Mouse (Mus musculus) spleen, postnatal 14 days (tissue): ENCODE results near the gene Paxip1.

ENCODE experiments used
- DNase-seq, 2 experiments: peaks; one replicate each; pipeline ENCODE4 v3.0.0; 2021 to 2022; ENCODE audit warnings: low spot score in 2 of 2

The Paxip1 gene

GRCm38 (mm10) chr5:27730666-27731065 is 60.8 kb downstream of the Paxip1 start:
- DNase-seq: no peak

GRCm38 (mm10) chr5:27724460-27724859 is 67.0 kb downstream of the Paxip1 start:
- no peak for DNase-seq

GRCm38 (mm10) chr5:27719311-27719710 is 72.2 kb downstream of the Paxip1 start:
- DNase-seq: no peak

- no peak for DNase-seq
Observed at GRCm38 (mm10) chr5:27717301-27717700, 74.2 kb downstream of the Paxip1 start.

DNA sequence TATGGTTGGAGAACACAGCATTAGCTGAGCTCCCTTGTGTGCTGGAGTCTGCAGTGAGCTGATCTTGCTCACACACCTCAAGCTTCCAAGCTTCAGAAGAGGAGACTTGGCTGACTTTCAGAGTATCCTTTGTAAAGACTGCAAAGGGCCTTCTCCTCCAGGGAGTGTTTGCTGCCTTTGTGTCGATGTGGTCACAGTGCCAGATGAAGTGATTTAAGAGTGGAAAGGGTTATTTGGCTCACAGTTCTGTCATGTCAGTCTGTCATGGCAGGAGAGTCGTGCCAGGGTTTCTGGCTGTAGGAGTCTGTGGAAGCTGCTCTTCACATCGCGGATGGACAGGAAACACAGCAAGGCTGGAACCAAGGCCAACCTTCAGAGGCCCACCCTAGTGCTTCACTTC is 75.5 kb downstream of the Paxip1 start:
- no peak for DNase-seq

- DNase-seq: no peak
Observed at GRCm38 (mm10) chr5:27714356-27714755, 77.1 kb downstream of the Paxip1 start.

GRCm38 (mm10) chr5:27711461-27712192 is 79.9 kb downstream of the Paxip1 start:
- no peak for DNase-seq

DNA sequence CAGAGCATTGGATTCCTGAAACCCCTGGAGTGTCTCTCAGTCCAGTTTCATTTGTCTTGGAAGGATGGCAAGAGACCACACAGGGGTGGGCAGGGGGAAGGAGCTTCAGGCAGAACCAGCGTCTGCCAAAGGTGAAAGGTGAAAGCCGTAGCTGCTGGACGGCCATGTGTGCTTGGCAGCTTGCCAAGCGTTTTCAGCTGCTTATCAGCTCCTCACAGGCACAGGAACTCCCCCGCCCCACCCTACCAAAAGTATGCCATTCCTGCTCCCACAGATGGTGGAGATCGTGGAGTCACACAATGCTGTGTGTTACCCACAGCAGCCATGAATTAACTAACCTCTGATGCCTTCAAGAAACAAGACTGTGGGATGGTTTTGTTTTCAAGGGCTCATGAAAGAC is 83.3 kb downstream of the Paxip1 start:
- DNase-seq: peak; percentile 57 to 72

DNA sequence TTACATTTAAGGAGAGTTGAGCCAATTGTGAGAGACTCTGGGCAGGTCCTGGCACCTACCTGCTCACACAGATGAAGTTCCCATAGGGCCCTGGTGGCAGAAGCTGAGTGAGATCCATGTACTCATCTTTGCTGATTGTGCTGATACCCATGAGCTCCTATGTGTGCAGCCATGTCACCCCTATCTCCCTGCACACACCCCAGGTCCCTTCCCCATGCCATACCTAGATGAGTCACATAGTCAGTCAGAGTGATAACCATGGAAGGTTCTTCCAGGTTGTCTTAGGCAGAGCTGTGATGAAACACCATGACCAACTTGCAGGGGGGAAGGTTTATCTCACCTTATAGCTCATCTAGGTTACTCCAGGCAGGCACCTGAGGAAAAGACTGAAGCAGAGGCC is 84.2 kb downstream of the Paxip1 start:
- DNase-seq: no peak

GRCm38 (mm10) chr5:27706551-27706950 is 84.9 kb downstream of the Paxip1 start:
- no peak for DNase-seq

- no peak for DNase-seq
Observed at GRCm38 (mm10) chr5:27705020-27705419, 86.5 kb downstream of the Paxip1 start.

GRCm38 (mm10) chr5:27702482-27702881 is 89.0 kb downstream of the Paxip1 start:
- no peak for DNase-seq
